Mouse (Mus musculus): ENCODE results near the gene Cd27. TPM values are rescaled to one million over a fixed set of nuclear protein-coding genes. Genes with fewer than 3 reads are reported as not detected.

The Cd27 gene
- polyA plus RNA-seq, 1 experiment from 2014 or later, result 2.5 TPM

GRCm38 (mm10) chr6:125240617-125241016, 3.8 kb upstream of the Cd27 start:
- Histone ChIP-seq H3K4me2 (no peak overlapping the region), H3K27me3 (replicated peaks) (no peaks in the 10 kb centered on the region), H3K27ac (no peak overlapping the region), H3K4me3 (replicated peaks) (no peak overlapping the region), H3K4me1 (no peaks in the 10 kb centered on the region), H3K36me3 (no peaks in the 10 kb centered on the region), H3K9ac (no peak overlapping the region), H3K9me3 (no peaks in the 10 kb centered on the region)
- WGBS, result 81% methylated on average over 5 of the region's 5 CpGs
- no peak for ATAC-seq (ENCODE audit: insufficient read depth, low FRiP score, low read depth)

DNA sequence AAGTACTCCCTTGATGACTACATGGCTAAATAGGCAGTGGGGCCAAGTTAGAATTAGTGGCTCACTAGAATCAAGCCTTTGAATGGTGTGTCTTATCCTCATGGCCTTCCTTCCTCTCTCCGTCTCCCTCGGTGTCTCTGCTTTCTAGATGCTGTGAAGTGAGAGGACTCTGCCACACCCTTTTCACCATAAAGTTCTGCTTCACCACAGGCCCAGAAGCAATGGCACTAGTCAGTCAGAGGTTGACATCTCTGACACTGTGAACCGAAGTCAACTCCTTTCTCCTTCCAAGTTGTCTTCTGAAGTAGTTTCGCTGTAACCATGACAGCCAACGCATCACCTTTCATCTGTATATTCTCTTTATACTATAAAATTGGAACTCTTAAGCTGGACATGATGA, 2.7 kb upstream of the Cd27 start:
- WGBS, result 86% methylated on average over 5 of the region's 5 CpGs

GRCm38 (mm10) chr6:125238396-125238795, 1.6 kb upstream of the Cd27 start:
- 51% methylated on average over 6 of the region's 6 CpGs for WGBS
- Histone ChIP-seq H3K4me1 (no peaks in the 10 kb centered on the region), H3K4me3 (replicated peaks) (no peak overlapping the region), H3K9me3 (no peaks in the 10 kb centered on the region), H3K27me3 (replicated peaks) (no peaks in the 10 kb centered on the region), H3K4me2 (no peak overlapping the region), H3K27ac (no peak overlapping the region), H3K9ac (no peak overlapping the region), H3K36me3 (no peaks in the 10 kb centered on the region)
- no peak for ATAC-seq (ENCODE audit: insufficient read depth, low FRiP score, low read depth)

More for the DNA sequence above, 2.7 kb upstream of the Cd27 start:
- Histone ChIP-seq H3K4me1 (no peaks in the 10 kb centered on the region), H3K27me3 (replicated peaks) (no peaks in the 10 kb centered on the region), H3K9ac (no peak overlapping the region), H3K4me2 (no peak overlapping the region), H3K36me3 (no peaks in the 10 kb centered on the region), H3K9me3 (no peaks in the 10 kb centered on the region), H3K27ac (no peak overlapping the region), H3K4me3 (replicated peaks) (no peak overlapping the region)
- ATAC-seq (ENCODE audit: insufficient read depth, low FRiP score, low read depth), result no peak

DNA sequence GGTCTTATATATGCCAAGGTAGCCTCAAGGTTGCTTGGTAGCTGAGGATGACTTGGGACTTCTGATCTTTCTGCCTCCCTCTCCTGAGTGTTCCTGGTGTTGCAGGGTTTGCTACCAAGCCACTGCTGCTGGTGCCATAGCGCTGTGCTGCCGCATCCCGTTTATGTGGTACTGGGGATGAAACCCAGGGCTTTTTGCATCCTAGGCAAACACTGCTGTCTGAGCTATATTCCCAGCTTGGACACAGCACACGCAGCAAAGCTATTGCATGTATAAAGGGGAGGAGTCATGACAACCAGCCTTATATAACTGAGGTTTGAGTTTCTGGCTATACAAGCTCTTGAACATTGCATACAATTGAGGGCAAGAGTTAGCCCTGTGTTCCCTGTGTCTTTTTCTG, 611 bp upstream of the Cd27 start:
- WGBS, result 77% methylated on average over 4 of the region's 4 CpGs
- no peaks in the 10 kb centered on the region for H3K27me3 ChIP-seq (replicated peaks)
- no peaks in the 10 kb centered on the region for H3K36me3 ChIP-seq
- H3K4me1 ChIP-seq, result no peaks in the 10 kb centered on the region
- H3K27ac ChIP-seq, result no peak overlapping the region
- no peak overlapping the region for H3K4me2 ChIP-seq
- no peak for ATAC-seq (ENCODE audit: insufficient read depth, low FRiP score, low read depth)
- H3K9ac ChIP-seq, result no peak overlapping the region
- H3K9me3 ChIP-seq, result no peaks in the 10 kb centered on the region
- no peak overlapping the region for H3K4me3 ChIP-seq (replicated peaks)

- H3K27me3 ChIP-seq (replicated peaks), result no peaks in the 10 kb centered on the region
- ATAC-seq (ENCODE audit: insufficient read depth, low FRiP score, low read depth), result no peak
These were observed 469 bp downstream of the Cd27 start for GRCm38 (mm10) chr6:125236341-125236740.

GRCm38 (mm10) chr6:125234520-125234828, 2.3 kb downstream of the Cd27 start:
- no peak overlapping the region for H3K9ac ChIP-seq
- H3K27me3 ChIP-seq (replicated peaks), result no peaks in the 10 kb centered on the region
- H3K9me3 ChIP-seq, result no peaks in the 10 kb centered on the region
- 59% methylated on average over 5 of the region's 5 CpGs for WGBS
- H3K4me2 ChIP-seq, result no peak overlapping the region
- peaks cover 9% of the 10 kb centered on the region for H3K4me1 ChIP-seq
- H3K27ac ChIP-seq, result no peak overlapping the region
- no peaks in the 10 kb centered on the region for H3K36me3 ChIP-seq
- no peak overlapping the region for H3K4me3 ChIP-seq (replicated peaks)
- no peak for ATAC-seq (ENCODE audit: insufficient read depth, low FRiP score, low read depth)

More at GRCm38 (mm10) chr6:125236341-125236740, 469 bp downstream of the Cd27 start:
- Histone ChIP-seq H3K4me3 (replicated peaks) (no peak overlapping the region), H3K27ac (no peak overlapping the region), H3K36me3 (no peaks in the 10 kb centered on the region), H3K9ac (no peak overlapping the region), H3K4me1 (peaks cover 5% of the 10 kb centered on the region), H3K9me3 (no peaks in the 10 kb centered on the region), H3K4me2 (no peak overlapping the region)
- 78% methylated on average over 6 of the region's 6 CpGs for WGBS

DNA sequence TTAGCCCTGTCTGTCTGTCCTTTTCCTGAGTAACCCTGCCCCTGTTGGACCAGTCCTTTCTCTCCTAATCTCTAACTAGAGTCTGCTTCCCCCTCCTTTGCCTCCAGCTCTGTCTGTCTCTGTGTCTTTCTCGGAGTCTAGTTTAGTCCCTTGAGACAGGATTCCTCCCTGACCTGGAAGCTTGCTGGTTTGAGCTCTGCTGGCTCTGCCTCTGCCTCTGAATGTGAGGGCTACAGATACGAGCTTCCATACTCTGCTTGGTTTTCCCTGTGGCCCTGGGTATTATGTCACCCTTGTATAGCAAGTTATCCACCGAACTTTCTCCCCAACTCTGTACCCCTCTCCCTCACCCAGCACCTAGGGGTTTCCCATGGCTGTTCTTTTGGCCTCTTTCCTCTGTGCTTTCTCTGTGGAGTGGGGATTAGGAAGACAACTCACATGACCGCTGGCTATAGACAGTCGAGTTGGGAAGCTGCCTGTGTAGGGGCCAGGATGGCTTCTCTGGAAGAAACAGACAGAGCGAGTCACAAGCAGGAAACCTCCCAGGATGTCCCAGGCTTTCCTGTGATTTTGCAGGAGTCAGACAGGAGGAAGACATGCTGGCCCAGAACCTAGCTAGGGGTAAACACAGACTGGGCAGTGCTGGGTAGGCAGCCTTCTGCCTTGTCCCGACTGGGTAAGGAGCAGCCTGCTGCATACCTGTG, 2.8 kb downstream of the Cd27 start:
- Histone ChIP-seq H3K27me3 (replicated peaks) (no peaks in the 10 kb centered on the region), H3K27ac (no peak overlapping the region), H3K9me3 (no peaks in the 10 kb centered on the region), H3K4me3 (replicated peaks) (no peak overlapping the region), H3K36me3 (no peaks in the 10 kb centered on the region), H3K4me2 (no peak overlapping the region), H3K9ac (no peak overlapping the region), H3K4me1 (peaks cover 9% of the 10 kb centered on the region)
- ATAC-seq (ENCODE audit: insufficient read depth, low FRiP score, low read depth), result no peak
- WGBS, result 47% methylated on average over 7 of the region's 7 CpGs

- Histone ChIP-seq H3K4me2 (peak overlapping the region; percentile 94), H3K36me3 (no peaks in the 10 kb centered on the region), H3K4me3 (replicated peaks) (no peak overlapping the region), H3K9ac (no peak overlapping the region), H3K27me3 (replicated peaks) (no peaks in the 10 kb centered on the region), H3K27ac (no peak overlapping the region; the same call in 1 of the 2 replicates), H3K4me1 (peaks cover 9% of the 10 kb centered on the region), H3K9me3 (no peaks in the 10 kb centered on the region)
- WGBS, result 69% methylated on average over 6 of the region's 6 CpGs
- ATAC-seq (ENCODE audit: insufficient read depth, low FRiP score, low read depth), result no peak
These were observed 4.3 kb downstream of the Cd27 start for GRCm38 (mm10) chr6:125232516-125232915.

DNA sequence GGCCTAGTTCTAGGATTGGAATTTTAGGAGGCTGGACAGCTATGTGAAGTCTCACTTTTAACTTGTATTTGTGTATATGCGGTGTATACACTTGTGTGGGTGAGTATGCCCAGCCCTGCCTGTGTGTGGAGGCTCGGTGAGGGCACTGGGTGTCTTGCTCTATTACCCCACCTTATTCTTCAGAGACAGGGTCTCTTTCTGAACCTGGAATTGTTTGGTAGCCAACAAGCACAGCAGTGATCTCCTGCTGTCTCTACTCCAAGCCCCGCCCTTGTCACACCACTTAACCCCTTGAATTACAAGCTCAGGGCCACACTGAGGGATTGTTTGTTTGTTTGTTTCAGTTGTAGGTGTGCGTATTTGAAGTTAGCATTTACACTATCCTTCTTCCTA, 4.8 kb downstream of the Cd27 start:
- Histone ChIP-seq H3K9ac (0 out of 2 replicates have a peak overlapping the region, but pooled peaks have one; percentile 69), H3K4me1 (peaks cover 9% of the 10 kb centered on the region), H3K4me2 (peak overlapping the region; percentile 94), H3K9me3 (no peaks in the 10 kb centered on the region), H3K27ac (peak overlapping the region; percentile 86), H3K27me3 (replicated peaks) (no peaks in the 10 kb centered on the region), H3K36me3 (no peaks in the 10 kb centered on the region), H3K4me3 (replicated peaks) (peak overlapping the region; percentile 61)
- peak; percentile 3; the same call in 1 of the 2 replicates for ATAC-seq (ENCODE audit: insufficient read depth, low FRiP score, low read depth)
- WGBS, result 45% methylated on average over 4 of the region's 4 CpGs

GRCm38 (mm10) chr6:125231117-125232044, 5.4 kb downstream of the Cd27 start, which contains the start of gene Tapbpl:
Tapbpl (minus strand) TSS chr6:125231860.
- Histone ChIP-seq H3K27ac (peak within 1 kb of the TSS; percentile 86), H3K4me2 (peak within 1 kb of the TSS; percentile 94), H3K4me1 (peaks cover 9% of the 10 kb centered on the region), H3K36me3 (0 out of 2 replicates have a peak, but pooled peaks cover 3% of the 10 kb centered on the region), H3K9me3 (no peaks in the 10 kb centered on the region), H3K9ac (peak within 1 kb of the TSS; percentile 69), H3K4me3 (replicated peaks) (peak within 1 kb of the TSS; percentile 61), H3K27me3 (replicated peaks) (no peaks in the 10 kb centered on the region)
- 2% methylated on average over 16 of the region's 16 CpGs for WGBS
- ATAC-seq (ENCODE audit: insufficient read depth, low FRiP score, low read depth), result peak; percentile 54

DNA sequence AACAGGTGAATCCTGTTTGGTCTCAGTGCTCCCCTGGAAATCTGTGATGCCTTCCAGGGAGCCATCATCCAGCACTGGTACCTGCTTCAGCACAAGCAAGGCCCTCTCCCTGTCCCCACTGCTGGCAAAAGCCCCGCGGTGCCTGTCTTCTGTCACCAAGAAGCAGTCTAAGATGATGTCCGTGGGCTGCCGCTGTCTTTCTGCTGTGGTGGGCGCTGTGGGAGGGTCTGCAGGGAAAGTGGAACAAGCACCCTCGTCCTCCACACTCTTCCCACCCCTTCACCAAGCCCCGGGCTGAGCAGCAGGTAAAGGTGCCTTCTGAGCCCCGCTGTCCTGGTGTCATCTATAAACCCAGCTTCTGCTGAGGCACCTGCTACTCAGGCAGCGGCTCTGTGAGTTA, 6.2 kb downstream of the Cd27 start:
- Histone ChIP-seq H3K36me3 (0 out of 2 replicates have a peak, but pooled peaks cover 3% of the 10 kb centered on the region), H3K9me3 (no peaks in the 10 kb centered on the region), H3K4me2 (peak overlapping the region; percentile 94), H3K4me1 (peaks cover 9% of the 10 kb centered on the region), H3K27ac (no peak overlapping the region), H3K27me3 (replicated peaks) (no peaks in the 10 kb centered on the region), H3K4me3 (replicated peaks) (no peak overlapping the region), H3K9ac (no peak overlapping the region)
- no peak for ATAC-seq (ENCODE audit: insufficient read depth, low FRiP score, low read depth)
- 62% methylated on average over 9 of the region's 9 CpGs for WGBS

Data from stomach, embryonic 15.5 days (tissue).